Mouse (Mus musculus): ENCODE data around the gene Macc1. TPM values are rescaled to one million over a fixed set of nuclear protein-coding genes. Genes with fewer than 3 reads are reported as not detected.

The Macc1 gene
- polyA plus RNA-seq, 1 experiment = 4.5 TPM

DNA sequence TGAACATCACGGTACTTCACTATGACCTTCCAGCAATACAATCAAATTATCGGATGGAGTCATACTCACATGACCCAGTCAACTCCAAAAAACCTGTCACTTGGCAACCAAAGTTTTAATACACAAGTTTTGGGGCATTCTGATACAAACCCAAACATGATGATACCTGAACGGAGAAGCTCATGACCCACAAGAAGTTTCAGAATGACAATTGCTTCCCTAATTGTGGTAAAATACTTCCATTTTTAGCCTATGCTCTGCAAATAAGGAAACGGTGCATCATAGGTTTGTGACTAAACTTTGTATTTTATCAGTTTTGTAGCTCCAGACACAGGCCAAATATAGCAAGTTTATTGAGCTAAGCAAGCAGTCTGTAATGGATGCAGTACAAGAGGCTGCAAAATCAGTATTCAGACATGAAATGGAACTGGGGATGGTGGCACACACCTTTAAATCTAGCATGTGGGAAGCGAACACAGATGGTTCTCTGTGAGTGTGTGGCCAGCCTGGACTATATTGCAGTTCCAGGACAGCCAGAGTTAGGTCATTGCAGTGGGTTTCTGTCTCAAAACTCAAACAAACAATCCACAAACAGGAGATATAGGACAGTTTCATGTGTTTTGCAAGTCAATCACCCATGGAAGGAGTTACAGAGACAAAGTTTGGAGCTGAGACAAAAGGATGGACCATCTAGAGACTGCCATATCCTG is 170.0 kb downstream of the Macc1 start:
- DNase-seq (ENCODE audit: low spot score) = no peak

DNA sequence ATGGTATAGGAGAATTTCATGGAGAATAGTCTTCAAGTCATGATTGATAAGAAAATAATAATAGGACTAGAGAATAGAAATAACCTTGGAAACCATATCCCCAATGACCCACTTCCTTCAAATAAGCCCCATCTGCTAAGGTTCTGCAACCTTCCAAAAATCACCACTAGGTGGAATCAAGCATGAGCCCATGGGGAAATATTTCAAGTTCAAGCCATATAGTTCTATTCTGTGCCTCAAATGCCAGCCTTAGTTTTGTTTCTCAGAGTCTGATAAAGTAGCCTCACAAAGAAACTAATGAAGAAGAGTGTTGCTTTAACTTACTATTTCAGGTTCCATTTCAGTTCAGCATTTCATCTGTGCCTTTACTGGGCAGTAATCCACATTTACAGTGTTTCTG is 197.1 kb downstream of the Macc1 start:
- DNase-seq (ENCODE audit: low spot score) = no peak

Other genes with a start within 250 kb of the Macc1 start
- gene Itgb8, start 75.5 kb upstream of the Macc1 start, polyA plus RNA-seq (2012; rRNA removed) = 1.0 and 1.1 TPM in 2 replicates